Mouse (Mus musculus) thymus, postnatal 14 days (tissue): ENCODE results near the gene Trappc5.
A peak's percentile ranks its signal among the peaks of the same experiment; 100 is the strongest.

Source experiments
- DNase-seq: peaks from one replicate; pipeline ENCODE4 v3.0.0; 2021

The Trappc5 gene

DNA sequence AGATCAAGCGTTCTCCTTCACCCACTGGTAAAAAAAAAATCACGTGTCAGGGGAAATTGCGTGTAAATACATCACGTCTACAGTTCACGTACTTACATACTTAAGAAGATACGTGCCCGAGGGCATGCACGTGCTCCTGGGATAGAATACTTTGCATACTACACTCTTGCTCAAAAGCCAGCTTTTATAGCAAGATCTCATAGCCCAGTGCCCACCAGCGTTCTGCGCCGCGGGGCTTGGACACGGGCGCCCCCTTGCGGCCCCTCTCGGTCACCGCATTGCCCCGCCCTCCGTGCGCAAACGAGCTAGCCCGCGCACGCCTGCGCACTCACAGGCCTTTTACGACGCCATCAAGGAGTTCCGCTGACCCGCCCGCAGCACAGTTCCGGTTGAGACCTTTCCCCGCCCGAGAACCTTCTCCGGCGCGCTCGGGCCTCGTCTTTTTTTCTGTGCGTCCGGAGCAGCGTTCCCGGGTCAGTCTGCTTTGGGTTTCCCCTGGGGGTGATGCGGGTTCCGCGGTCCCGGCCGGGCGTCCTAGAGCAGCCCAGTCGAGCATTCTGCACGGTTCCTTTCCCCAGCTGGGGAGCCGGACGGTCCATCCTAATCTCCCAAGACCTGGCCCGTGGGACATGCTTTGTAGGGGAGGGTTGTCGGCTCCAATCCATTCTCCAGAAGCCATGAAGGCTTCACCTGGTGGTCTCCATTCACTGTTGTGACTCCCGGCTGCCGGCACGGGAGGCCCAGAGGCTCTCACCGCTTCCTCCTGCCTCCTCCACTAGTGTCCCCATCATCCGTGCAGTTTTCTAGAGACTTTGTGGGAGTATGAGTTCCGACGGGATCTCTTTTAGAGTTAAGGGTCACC lies at the start of gene Trappc5:
Gene Trappc5 (plus strand): TSS at position 169 of the 862 bp plus-strand sequence.
- peak; percentile 95 for DNase-seq

DNA sequence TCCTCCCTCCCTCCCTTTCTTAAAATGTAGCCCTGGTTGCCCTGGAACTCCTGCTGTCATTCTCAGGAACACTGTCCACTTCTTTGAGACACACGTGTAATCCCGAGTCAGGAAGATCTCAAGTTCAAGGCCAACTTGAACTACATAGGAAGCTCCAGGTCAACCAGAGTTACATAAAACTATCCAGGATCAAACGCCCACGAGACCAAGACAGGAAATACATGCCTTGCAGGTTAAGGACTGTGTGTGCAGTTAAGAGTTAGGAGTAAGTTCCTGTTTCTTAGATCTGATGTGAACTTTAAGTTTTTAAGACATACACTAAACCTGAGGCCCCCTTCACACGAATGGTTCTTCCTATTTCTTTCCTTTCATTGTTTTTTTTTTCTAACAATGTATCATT lies 49.1 kb upstream of the Trappc5 start:
- DNase-seq, result no peak

DNA sequence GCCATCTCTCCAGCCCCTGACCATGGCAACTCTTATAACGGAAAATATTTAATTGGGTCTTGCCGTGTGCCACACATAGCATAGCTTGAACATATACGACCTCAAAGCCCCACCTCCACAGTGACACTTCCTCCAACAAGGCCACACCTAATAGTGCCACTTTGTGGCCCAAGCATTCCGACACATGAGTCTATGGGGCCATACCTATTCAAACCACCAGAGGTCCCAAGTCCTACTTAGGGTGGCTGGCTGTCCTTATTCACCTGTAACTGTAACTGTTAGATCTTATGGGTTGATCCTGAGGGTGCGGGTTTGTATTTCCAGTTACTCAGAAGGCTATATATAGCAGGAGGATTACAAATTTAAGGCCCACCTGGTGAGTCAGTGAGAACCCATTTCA lies 48.1 kb upstream of the Trappc5 start:
- DNase-seq, result peak; percentile 46

DNA sequence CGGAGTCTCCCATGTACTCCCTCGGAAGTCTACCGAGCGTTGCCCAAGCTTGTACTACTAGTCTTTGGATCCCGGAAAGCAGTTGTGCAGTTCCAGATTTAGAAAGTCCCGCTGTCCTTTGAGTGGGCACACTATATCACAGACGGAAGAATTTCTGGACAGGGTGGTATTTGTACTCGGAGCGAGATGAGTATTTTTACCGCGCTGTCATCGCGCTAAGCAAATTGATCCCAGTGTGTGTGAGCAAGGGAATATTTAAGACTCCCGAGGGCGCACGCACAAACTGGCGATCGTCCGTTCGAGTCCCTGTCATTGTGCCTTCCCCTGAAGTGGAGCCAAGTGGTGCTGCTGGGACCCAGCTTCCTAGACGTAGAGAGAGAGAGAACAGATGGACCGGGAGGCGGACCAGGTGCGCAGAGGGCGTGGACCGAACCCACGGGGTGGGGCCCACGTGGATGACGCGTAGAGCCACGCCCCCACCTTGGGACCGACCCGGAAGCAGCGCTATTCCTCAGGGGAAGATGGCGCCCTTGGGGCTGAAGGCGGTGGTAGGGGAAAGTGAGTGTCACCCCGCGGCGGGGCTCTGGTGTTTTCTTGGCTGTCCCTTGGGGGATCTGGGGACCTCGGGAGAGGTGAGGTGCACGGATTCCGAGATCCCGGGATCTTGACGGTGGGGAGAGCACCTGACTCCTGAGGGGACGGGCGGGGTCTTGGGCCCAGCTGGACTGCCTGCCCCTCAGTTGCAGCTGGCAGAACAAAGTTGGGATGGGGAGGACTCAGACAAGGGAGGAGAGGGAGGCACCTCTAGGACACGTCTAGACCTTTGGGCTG lies 45.2 kb upstream of the Trappc5 start, which contains the start of gene Stxbp2:
Gene Stxbp2 (plus strand): TSS at position 309 of the 831 bp plus-strand sequence.
- peak; percentile 92 for DNase-seq

DNA sequence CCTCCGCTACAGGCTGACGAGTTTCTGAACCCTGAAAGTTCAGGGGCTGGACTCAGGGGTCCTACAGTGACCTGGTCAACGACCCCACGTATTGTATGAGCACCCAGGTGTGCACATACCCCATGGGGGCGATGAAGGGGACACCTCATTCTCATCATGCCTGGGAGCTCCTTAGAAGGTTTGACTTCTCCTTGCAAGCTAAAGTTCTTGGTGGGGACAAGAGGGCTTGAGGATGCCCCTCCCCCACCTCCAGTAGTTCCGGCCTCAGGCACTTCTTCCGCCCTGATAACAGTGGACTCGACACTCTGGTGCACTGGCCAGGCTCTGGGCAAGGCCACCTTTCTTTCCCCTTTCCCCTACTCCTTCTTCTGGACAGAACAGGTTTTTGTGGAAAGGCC lies 44.6 kb upstream of the Trappc5 start:
- DNase-seq, result peak; percentile 37

DNA sequence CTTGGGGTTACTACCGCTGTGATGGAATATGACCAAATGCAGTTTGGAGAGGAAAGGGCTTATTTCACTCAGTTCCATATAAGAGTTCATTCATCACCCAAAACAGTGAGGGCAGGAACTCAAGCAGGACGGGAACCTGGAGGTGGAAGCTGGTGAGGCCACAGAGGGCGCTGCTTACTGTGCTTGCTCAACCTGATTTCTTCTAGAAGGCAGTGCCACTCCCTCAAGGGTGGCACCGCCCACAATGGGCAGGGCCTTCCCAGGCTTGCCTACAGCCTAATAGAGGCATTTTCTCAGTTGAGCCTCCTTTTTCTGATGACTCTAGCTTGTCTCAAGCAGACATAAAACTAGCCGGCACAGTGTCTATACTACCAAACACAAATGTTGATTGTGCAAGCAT lies 30.3 kb upstream of the Trappc5 start:
- peak; percentile 54 for DNase-seq

DNA sequence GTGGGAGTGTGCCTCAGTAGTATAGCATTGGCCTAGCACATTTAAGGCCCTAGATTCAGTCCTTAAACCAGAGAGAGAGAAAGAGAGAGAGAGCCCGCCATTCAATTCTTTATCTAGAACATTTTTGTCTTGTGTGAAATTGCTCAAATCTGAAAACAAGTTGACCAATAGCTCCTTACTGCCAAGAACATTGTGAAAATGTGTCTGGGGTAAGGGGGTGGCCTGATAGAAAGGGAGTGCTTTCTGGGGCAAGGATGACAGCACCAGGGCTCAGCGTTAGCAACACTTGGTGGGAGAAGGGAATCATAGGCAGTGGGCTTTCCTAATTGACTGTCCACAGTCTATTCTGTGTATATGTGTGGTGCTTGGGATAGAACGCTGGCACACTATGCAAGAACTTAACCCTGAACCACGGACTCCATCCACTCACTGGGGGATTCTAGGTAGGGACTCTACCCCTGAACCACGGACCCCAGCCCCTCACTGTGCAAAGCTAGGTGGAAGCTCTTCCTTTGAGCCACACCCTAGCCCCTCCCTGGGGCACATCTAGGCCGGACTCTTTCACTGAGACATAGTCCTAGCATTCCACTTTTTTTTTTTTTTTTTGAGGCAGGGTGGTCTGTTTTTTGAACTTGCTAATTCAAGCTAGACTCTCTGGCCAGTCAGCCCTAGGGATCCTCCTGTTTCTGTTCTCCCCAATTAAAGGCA lies 29.1 kb upstream of the Trappc5 start:
- DNase-seq, result no peak

DNA sequence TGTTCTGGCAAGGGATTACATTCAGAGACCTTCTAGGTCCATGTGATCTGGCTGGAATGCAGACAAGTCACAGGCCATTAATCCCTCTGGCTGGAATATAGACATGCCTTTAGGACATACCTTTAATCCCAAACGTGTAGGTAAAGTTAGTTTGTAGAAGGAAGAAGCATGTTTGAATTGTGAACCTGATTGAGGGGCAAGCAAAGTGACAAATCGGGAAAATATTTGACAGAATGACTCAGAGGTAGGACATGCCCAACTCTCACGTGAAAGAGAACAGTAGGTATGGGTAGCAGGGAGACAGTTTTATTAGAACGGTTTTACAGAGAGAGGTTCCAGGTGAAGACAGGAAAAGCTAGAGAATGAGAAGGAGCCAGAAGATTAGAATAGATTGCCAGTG lies 28.5 kb upstream of the Trappc5 start:
- no peak for DNase-seq

DNA sequence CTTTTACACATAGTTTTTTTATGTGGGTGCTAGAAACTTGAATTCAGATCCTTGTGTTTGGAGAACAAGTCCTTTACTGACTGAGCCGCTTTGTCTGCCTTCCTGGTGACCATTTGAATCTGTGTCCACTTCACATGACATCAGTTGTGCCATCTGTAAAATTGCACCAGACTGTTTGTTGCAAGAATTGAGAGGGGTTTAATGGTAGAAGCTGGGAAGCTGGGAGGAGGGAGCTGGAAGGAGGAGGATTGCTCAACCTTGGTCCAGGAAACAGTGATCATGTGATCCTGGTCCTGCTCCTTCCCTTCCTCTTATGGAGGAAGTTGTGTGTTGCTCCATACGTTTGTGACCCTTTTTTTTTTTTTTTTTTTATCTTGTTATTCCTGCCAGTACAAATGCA lies 27.8 kb upstream of the Trappc5 start:
- no peak for DNase-seq

DNA sequence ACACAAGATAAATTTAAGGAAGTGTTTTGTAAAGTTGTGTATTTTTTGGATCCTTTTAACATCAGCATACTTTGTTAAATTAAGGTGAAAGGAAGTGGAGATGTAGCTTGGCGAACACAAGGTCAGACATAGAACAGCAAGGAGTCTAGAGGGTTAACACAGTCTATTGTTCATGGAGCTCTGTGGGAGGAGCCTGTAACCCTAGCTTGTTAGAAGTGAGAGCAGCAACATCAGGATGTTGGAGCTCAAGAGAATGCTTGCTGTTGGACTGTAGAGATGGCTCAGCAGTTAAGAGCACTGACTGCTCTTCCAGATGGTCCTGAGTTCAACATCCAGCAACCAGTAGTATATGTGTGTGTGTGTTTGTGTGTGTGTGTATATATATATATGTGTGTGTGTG lies 27.1 kb upstream of the Trappc5 start:
- DNase-seq, result no peak

DNA sequence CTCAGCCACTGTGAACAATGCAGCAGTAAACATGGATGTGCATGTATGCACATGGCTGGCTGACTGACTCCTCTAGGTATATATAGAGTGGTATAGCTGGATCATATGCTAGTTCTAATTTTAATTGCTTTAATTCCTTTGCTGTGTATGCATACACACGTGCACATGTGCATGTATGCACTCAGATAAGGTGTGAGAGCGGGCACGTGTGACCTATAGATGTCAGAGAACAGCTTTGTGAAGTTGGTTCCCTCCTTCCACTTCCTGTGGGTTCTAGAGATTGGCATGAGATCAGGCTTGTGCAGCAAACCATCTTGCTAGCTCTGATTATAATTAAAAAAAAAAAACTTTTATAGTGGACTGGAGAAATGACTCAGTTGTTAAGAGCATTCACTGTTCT lies 23.3 kb upstream of the Trappc5 start:
- no peak for DNase-seq

DNA sequence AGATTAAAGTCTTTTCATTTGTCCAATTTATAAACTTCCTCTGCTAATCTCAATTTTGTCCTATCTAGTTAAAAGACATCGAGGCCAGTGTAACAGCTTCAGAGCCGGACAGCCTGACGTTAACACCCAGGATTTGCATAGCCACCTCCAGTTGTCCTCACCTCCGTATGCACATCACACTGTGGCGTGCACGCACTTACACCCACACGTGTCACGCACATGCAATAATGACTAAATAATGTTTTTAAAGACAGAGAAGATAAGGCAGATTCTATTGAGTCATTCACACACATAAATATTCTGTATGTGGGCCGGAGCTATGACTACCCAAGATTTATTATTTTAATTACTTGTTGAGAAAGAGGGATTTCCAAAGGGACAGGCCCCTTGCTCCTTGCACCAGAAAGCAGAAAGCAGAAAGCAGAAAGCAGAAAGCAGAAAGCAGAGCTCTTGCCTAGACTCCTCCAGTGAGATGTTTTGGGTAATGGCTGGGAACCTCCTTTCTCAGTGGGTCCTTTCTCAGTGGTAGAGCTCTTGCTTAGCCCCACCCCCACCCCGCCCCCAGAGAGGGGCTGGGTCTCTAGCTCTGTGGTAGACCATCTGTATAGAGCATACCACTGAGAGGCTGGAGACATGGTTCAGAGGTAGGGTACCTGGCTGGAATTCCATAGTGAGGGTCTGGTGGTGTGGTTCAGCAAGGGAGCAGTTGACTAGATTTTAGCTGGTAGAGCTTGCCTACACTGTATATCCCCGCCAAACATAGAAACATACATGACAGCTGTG lies 21.2 kb upstream of the Trappc5 start:
- no peak for DNase-seq

DNA sequence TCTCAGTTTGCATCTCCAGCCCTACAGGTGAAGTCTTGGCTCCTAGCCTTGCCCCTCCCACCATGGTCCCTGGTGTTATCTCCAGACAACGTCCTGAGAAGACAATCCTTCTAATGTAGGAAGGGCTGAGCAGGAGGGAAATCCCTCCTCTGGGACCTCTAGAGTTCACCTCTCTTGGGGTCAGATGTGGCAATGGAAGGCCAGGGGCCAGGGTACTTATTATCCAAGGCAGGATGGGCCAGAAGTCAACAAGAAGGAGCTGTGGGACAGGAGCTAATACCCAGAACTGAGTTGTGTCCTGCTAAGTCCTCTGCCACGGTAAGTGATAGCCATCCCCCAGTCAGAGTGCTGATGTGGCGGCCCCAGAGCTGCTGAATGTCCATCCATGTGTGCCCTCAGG lies 20.6 kb upstream of the Trappc5 start, which contains the start of gene Retn:
Gene Retn (plus strand): TSS at position 245 of the 400 bp plus-strand sequence.
- DNase-seq, result no peak

DNA sequence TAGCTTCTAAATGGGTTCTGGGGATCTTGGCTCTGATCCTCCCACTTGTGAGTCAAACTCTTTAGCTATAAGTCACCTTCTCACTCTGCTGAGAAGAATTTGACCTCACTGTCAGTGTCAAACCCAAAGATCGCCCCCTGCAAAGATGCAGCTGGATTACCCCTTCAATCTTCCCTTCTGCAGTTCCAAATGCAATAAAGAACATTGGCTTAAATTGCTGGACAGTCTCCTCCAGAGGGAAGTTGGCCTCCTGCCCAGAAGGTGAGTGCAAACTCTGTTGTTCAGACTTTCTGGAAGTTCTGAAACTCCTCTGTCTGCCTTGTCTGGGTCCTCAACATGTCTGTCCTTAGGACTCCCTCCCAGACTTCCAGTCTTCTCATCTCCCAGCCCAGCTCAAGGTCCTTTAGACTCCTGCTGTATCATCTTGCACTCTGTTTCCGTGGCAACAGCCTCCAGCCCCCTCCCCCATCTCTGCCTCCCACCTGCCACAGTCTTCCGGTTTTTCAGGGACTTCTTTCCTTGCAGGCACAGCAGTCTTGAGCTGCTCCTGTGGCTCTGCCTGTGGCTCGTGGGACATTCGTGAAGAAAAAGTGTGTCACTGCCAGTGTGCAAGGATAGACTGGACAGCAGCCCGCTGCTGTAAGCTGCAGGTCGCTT lies 19.2 kb upstream of the Trappc5 start:
- no peak for DNase-seq

DNA sequence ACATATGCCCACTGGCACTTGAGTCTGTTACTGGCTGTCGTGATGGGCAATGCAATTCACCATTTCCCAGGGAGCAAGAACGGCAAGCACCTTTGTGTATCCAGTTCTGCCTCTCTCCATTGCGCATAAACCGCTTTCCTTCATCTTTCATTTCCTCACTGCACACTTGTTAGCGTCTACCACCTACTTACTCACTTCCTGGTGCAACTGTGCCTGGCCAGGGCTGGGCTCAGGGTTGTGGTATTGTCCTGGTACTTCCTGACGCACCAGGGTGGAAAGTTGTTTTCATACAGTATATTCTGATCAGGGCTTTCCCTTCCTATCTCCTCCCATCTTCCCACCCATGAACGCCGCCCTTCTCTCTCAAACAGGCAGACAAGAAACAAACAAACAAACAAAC lies 15.2 kb upstream of the Trappc5 start:
- no peak for DNase-seq

DNA sequence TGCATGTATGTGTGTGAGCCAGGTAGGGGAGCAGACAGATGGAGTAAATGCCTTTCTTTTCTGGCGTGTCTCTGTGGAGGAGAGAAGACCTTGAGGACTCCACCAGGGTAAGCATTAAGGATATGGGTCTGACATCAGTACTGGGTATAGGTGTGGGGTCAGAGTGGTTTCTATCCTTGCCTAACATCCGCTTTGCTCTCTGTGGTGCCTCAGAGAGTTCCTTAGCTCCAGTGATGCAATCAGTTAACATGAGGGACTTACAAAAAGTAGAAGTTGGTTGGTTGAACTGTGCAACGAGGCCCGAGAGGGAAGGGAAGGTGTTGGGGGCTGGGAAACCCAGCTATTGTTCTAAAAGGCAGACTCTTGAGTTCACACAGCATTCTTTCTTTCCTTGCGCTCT lies 11.7 kb upstream of the Trappc5 start:
- DNase-seq, result no peak

DNA sequence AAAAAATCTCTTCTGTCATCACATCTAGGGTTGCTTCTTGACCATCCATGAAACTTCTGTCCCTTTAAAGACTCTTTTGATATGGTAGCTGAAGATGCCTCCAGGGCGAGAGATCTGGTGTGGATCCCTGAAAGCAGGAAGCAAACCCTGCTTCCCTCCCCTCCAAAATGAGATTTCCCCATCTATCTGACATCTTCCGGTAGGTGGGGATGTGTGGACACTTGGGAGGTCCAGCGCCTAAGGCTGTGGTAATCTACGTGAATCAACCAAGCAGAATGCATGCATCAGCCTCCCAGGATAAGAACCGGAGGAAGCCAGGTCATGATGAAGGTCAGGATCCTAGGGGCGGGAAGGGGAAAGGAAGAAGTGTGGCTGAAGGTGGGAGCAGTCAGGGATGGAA lies 10.6 kb upstream of the Trappc5 start, which contains the start of gene Mcemp1:
Gene Mcemp1 (plus strand): TSS at position 248 of the 400 bp plus-strand sequence.
- DNase-seq, result no peak

DNA sequence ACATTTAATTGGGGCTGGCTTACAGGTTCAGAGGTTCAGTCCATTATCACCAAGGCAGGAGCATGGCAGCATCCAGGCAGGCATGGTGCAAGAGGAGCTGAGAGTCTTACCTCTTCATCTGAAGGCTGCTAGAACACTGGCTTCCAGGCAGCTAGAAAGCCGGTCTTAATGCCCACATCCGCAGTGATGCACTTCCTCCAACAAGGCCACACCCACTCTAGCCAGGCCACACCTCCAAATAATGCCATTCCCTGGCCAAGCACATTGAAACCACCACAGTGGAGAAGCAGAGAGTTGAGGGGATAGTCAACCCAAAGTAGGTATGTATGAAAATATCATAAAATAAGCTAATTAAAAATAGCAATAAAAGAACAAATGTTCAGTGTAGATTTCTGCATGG lies 5.7 kb upstream of the Trappc5 start:
- no peak for DNase-seq

DNA sequence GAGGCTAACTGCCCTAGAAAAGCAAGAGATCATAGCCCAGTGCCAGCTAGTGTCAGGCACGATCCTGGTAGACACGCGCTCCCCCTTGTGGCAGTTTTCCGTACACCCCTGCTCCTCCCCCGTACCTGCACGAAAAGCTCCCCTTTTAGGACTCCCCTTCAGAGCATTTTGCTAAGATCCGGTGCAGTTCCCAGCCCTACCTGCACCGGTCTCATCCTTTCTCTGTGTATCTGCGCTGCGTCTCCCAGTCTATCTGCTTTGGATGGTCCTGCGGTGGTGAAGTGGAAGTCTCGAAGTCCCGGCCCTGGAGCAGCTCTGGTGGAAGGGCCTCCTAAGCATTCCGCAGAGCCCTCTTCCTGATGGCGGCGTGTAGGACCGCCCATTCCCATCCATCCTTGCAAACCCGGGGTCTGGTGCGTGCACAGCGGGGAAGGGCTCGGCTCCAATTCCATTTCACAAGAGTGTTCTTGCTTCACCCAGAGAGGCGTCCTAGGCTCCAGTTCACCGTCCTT lies 4.1 kb upstream of the Trappc5 start, which contains the start of gene Fcor:
Gene Fcor (minus strand): TSS at position 383 of the 512 bp plus-strand sequence.
- DNase-seq, result peak; percentile 92

DNA sequence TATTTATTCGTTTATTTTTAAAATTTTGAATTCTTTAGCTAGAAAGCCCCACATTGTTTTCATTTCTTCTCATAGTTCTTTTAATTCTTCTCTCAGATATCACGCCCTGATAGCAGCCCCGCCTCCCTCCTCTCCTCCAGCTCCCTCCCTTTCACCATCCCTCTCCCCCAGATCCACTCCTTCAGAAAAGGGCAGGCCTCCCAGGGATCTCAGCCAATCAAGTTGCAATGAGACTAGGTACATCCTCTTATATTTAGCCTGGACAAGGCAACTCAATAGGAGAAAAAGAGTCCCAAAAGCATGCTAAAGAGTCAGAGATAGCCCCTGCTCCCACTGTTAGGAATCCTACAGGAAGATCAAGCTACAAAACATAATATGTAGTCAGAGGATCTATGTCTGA lies 1.4 kb upstream of the Trappc5 start:
- DNase-seq, result no peak

DNA sequence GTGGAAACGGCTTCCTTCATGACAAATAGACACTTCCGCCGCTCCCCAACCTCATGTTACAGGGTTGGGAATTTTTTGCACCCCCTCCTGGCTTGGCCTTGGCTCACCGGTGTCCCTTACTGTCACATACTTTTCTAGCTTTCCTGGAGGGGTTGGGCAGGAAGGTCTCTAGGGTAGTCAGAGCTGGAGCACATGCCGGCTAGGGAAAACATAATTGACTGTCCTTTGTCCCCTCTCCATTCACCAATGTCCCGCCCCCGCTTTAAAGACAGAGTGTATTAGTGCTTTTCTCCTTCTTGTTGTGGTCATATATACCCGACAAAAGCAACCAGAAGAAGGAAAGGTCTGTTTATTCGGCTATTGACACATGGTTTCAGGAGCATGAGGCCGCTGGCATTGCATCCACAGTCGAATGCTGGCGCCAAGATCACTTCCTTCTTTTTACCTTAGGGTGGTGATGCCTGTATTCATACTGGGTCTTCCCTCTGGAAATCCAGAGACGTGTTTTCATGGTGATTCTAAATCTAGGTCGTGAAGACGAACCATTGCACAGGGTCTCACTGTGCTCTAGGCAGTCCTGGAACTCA lies 987 bp downstream of the Trappc5 start:
- DNase-seq, result no peak
